8 mouse cellular contexts compared by ENCODE assay signal in genomic region chr15:101247155-101247498, GRCm38 (mm10). TPM values are rescaled to one million over a fixed set of nuclear protein-coding genes. Genes with fewer than 3 reads are reported as not detected.
A peak's percentile ranks its signal among the peaks of the same experiment; 100 is the strongest.
DNase-seq lines count a peak whose midpoint lies in the region; ATAC-seq and TF ChIP-seq lines count a peak whose summit lies in the region.

No protein-coding gene starts in this region.

- H3K9me3 ChIP-seq in liver, embryonic 11.5 days (ENCODE audit: control insufficient read depth, low read length), result no peaks in the 10 kb centered on the region

- H3K4me3 ChIP-seq in thymus, adult 2 months (ENCODE audit: control insufficient read depth, insufficient read depth, low read length), result no peak overlapping the region
- H3K4me3 ChIP-seq in liver, embryonic 11.5 days (ENCODE audit: low read depth, low read length), result no peak overlapping the region
- no peak overlapping the region for H3K4me3 ChIP-seq in lung, adult 2 months (replicated peaks; ENCODE audit: extremely low read depth, low read depth, low read length)

- no peaks in the 10 kb centered on the region for H3K36me3 ChIP-seq in thymus, adult 2 months (ENCODE audit: control insufficient read depth, insufficient read depth, low read length)
- H3K36me3 ChIP-seq in liver, embryonic 11.5 days (ENCODE audit: control insufficient read depth, insufficient read depth, low read length), result no peaks in the 10 kb centered on the region

- peak overlapping the region; percentile 16; the same call in 1 of the 2 replicates for H3K27ac ChIP-seq in thymus, adult 2 months (ENCODE audit: control insufficient read depth, insufficient read depth, low read length)
- H3K27ac ChIP-seq in liver, embryonic 11.5 days (ENCODE audit: low read depth, low read length), result no peak overlapping the region; the same call in 1 of the 2 replicates

- TF ChIP-seq POLR2A in thymus, adult 2 months (IDR thresholded peaks at IDR 0.05; ENCODE audit: control insufficient read depth, extremely low read depth, insufficient read depth, low read length, poor library complexity), result no peak
- TF ChIP-seq POLR2A in lung, adult 2 months (IDR thresholded peaks at IDR 0.05; ENCODE audit: borderline replicate concordance, extremely low read depth, low read depth, low read length), result no peak

- peak overlapping the region; percentile 79 for H3K4me2 ChIP-seq in liver, embryonic 11.5 days

- 89% methylated on average over 1 of the region's 1 CpGs for WGBS in thymus, adult 2 months
- 57% methylated on average over 1 of the region's 1 CpGs for WGBS in liver, embryonic 11.5 days
- 89% methylated on average over 1 of the region's 1 CpGs for WGBS in lung, adult 2 months

- TF ChIP-seq CTCF in thymus, adult 2 months (IDR thresholded peaks at IDR 0.05; ENCODE audit: borderline replicate concordance, control insufficient read depth, extremely low read depth, insufficient read depth, low read length, poor library complexity), result no peak
- no peak for TF ChIP-seq CTCF in lung, adult 2 months (IDR thresholded peaks at IDR 0.05; ENCODE audit: insufficient read depth, low read length)

- no peaks in the 10 kb centered on the region for H3K27me3 ChIP-seq in thymus, adult 2 months (ENCODE audit: control insufficient read depth, insufficient read depth, low read length)
- no peaks in the 10 kb centered on the region for H3K27me3 ChIP-seq in liver, embryonic 11.5 days (replicated peaks; ENCODE audit: control insufficient read depth, insufficient read depth, low read length)

- H3K9ac ChIP-seq in liver, embryonic 11.5 days (ENCODE audit: low read depth, low read length), result no peak overlapping the region

- no peak for ATAC-seq in liver, embryonic 11.5 days (replicated peaks; ENCODE audit: low FRiP score)

- peaks cover 34% of the 10 kb centered on the region for H3K4me1 ChIP-seq in thymus, adult 2 months (replicated peaks; ENCODE audit: control insufficient read depth, insufficient read depth, low read length)
- H3K4me1 ChIP-seq in liver, embryonic 11.5 days (replicated peaks; ENCODE audit: control insufficient read depth, insufficient read depth, low read length), result peaks cover 19% of the 10 kb centered on the region
- peaks cover 3% of the 10 kb centered on the region; the same call in 1 of the 2 replicates for H3K4me1 ChIP-seq in lung, adult 2 months (ENCODE audit: control insufficient read depth, insufficient read depth, low read length)

- peak; percentile 61 for DNase-seq in cerebellum, adult 11-12 months
- DNase-seq in cerebellum, adult 9-11 months, result no peak
- no peak for DNase-seq in thymus, adult 2 months
- no peak for DNase-seq in thymus, postnatal 25 days
- no peak for DNase-seq in liver, embryonic 11.5 days (ENCODE audit: low spot score)
- no peak for DNase-seq in right cerebral cortex, adult 2 months (ENCODE audit: low spot score in 2 of 2)
- DNase-seq in ovary, postnatal 10 days (ENCODE audit: low spot score), result no peak
- no peak for DNase-seq in lung, adult 2 months

RNA-seq across cellular contexts. Expression of gene Nr4a1, which starts 6.9 kb away (rescaled TPM):
- polyA plus RNA-seq in thymus, adult 2 months (2012; rRNA removed), result 164 TPM in 2 replicates
- 1.8 and 2.4 TPM in 2 replicates for polyA plus RNA-seq in liver, embryonic 11.5 days (2014; fragmentation: Nextera tagmentation; extraction: Ambion mirVana)
- polyA plus RNA-seq in lung, adult 2 months (2012; rRNA removed), result 40.0 and 43.4 TPM in 2 replicates

RNA-seq across cellular contexts. Expression of gene Grasp, which starts 23.1 kb away (rescaled TPM):
- 10.2 and 15.4 TPM in 2 replicates for polyA plus RNA-seq in thymus, adult 2 months (2012; rRNA removed)
- 1.5 and 1.7 TPM in 2 replicates for polyA plus RNA-seq in liver, embryonic 11.5 days (2014; fragmentation: Nextera tagmentation; extraction: Ambion mirVana)
- 36.6 and 58.8 TPM in 2 replicates for polyA plus RNA-seq in lung, adult 2 months (2012; rRNA removed)

RNA-seq across cellular contexts. Expression of gene Atg101, which starts 36.9 kb away (rescaled TPM):
- polyA plus RNA-seq in thymus, adult 2 months (2012; rRNA removed), result 68.5 and 75.2 TPM in 2 replicates
- polyA plus RNA-seq in liver, embryonic 11.5 days (2014; fragmentation: Nextera tagmentation; extraction: Ambion mirVana), result 52.6 and 54.9 TPM in 2 replicates
- polyA plus RNA-seq in lung, adult 2 months (2012; rRNA removed), result 36.1 and 38.6 TPM in 2 replicates

RNA-seq across cellular contexts. Expression of gene 6030408B16Rik, which starts 45.9 kb away (rescaled TPM):
- 0.55 and 0.88 TPM in 2 replicates for polyA plus RNA-seq in thymus, adult 2 months (2012; rRNA removed)
- 0.58 and 0.94 TPM in 2 replicates for polyA plus RNA-seq in liver, embryonic 11.5 days (2014; fragmentation: Nextera tagmentation; extraction: Ambion mirVana)
- 35.1 and 39.4 TPM in 2 replicates for polyA plus RNA-seq in lung, adult 2 months (2012; rRNA removed)

Comparison
In these comparisons a context has a peak if more than half of its experiments do, and no peak if none do; other contexts are left out.
1. RNA of gene Nr4a1, which starts 6.9 kb away (polyA plus RNA-seq): 164 TPM in thymus, adult 2 months and 40.0 to 43.4 TPM in lung, adult 2 months; 1.8 to 2.4 TPM in liver, embryonic 11.5 days; every median in the first group is over 10 times any median in the second.